Mouse (Mus musculus): Measurements from ENCODE around the gene Arsg. TPM values are rescaled to one million over a fixed set of nuclear protein-coding genes. Genes with fewer than 3 reads are reported as not detected.
A peak's percentile ranks its signal among the peaks of the same experiment; 100 is the strongest.

Arsg gene
- total RNA-seq, 2 experiments from 2014 or later = 9.6 to 11.1 TPM

GRCm38 (mm10) chr11:109465068-109465467, 8.1 kb upstream of the Arsg start:
- intact Hi-C loops (cut with DNase I) = no loop called here

GRCm38 (mm10) chr11:109466987-109467386, 6.2 kb upstream of the Arsg start:
- intact Hi-C loops (cut with DNase I) = no loop called here
- DNase-seq (ENCODE audit: low spot score in 2 of 2) = no peak

More at GRCm38 (mm10) chr11:109465068-109465467, 8.1 kb upstream of the Arsg start:
- no peak for DNase-seq (ENCODE audit: low spot score in 2 of 2)

GRCm38 (mm10) chr11:109468133-109468532, 5.0 kb upstream of the Arsg start:
- no peak for DNase-seq (ENCODE audit: low spot score in 2 of 2)
- intact Hi-C loops (cut with DNase I) = no loop called here

GRCm38 (mm10) chr11:109470170-109470569, 3.0 kb upstream of the Arsg start:
- no peak for DNase-seq (ENCODE audit: low spot score in 2 of 2)
- intact Hi-C loops (cut with DNase I) = loop anchor here (5.0 kb wide), 2 partner anchors 108 to 182 kb away; partner anchors contain the start of gene Gna13

GRCm38 (mm10) chr11:109470921-109471861, 2.0 kb upstream of the Arsg start:
- no peak for DNase-seq (ENCODE audit: low spot score in 2 of 2)
- intact Hi-C loops (cut with DNase I) = loop anchor here (5.0 kb wide), 2 partner anchors 109 to 181 kb away; partner anchors contain the start of gene Gna13

- peak in 1 of 2 experiments; percentile 20 for DNase-seq (ENCODE audit: low spot score in 2 of 2)
These were observed 943 bp upstream of the Arsg start for GRCm38 (mm10) chr11:109472171-109472691.

GRCm38 (mm10) chr11:109472821-109473170, 378 bp upstream of the Arsg start:
- intact Hi-C loops (cut with DNase I) = loop anchor here (5.0 kb wide), 2 partner anchors 110 to 180 kb away; partner anchors contain the start of gene Gna13
- DNase-seq (ENCODE audit: low spot score in 2 of 2) = no peak

More at GRCm38 (mm10) chr11:109472171-109472691, 943 bp upstream of the Arsg start:
- intact Hi-C loops (cut with DNase I) = loop anchor here (5.0 kb wide), 2 partner anchors 110 to 180 kb away; partner anchors contain the start of gene Gna13

- DNase-seq (ENCODE audit: low spot score in 2 of 2) = no peak
- intact Hi-C loops (cut with DNase I) = loop anchor here (5.0 kb wide), 2 partner anchors 112 to 178 kb away; partner anchors contain the start of gene Gna13
These were observed 1.0 kb downstream of the Arsg start for GRCm38 (mm10) chr11:109474086-109474742.

- no peak for DNase-seq (ENCODE audit: low spot score in 2 of 2)
- intact Hi-C loops (cut with DNase I) = loop anchor here (5.0 kb wide), 2 partner anchors 113 to 177 kb away; partner anchors contain the start of gene Gna13
These were observed 1.7 kb downstream of the Arsg start for GRCm38 (mm10) chr11:109474836-109475235.

GRCm38 (mm10) chr11:109475717-109476116, 2.5 kb downstream of the Arsg start:
- no peak for DNase-seq (ENCODE audit: low spot score in 2 of 2)
- intact Hi-C loops (cut with DNase I) = no loop called here

GRCm38 (mm10) chr11:109476241-109476640, 3.1 kb downstream of the Arsg start:
- no peak for DNase-seq (ENCODE audit: low spot score in 2 of 2)
- intact Hi-C loops (cut with DNase I) = no loop called here

GRCm38 (mm10) chr11:109476653-109477052, 3.5 kb downstream of the Arsg start:
- intact Hi-C loops (cut with DNase I) = no loop called here
- DNase-seq (ENCODE audit: low spot score in 2 of 2) = no peak

- intact Hi-C loops (cut with DNase I) = no loop called here
- DNase-seq (ENCODE audit: low spot score in 2 of 2) = no peak
These were observed 4.6 kb downstream of the Arsg start for GRCm38 (mm10) chr11:109477606-109478380.

- intact Hi-C loops (cut with DNase I) = no loop called here
- no peak for DNase-seq (ENCODE audit: low spot score in 2 of 2)
These were observed 6.6 kb downstream of the Arsg start for GRCm38 (mm10) chr11:109479575-109480285.

- no peak for DNase-seq (ENCODE audit: low spot score in 2 of 2)
- intact Hi-C loops (cut with DNase I) = no loop called here
These were observed 7.3 kb downstream of the Arsg start for GRCm38 (mm10) chr11:109480440-109480839.

- intact Hi-C loops (cut with DNase I) = no loop called here
- peak; percentile 34 to 45 for DNase-seq (ENCODE audit: low spot score in 2 of 2)
These were observed 12.3 kb downstream of the Arsg start for GRCm38 (mm10) chr11:109485398-109486045.

GRCm38 (mm10) chr11:109487111-109487510, 13.9 kb downstream of the Arsg start:
- intact Hi-C loops (cut with DNase I) = no loop called here

GRCm38 (mm10) chr11:109487991-109488684, 15.0 kb downstream of the Arsg start:
- intact Hi-C loops (cut with DNase I) = no loop called here

More at GRCm38 (mm10) chr11:109487111-109487510, 13.9 kb downstream of the Arsg start:
- DNase-seq (ENCODE audit: low spot score in 2 of 2) = no peak

More at GRCm38 (mm10) chr11:109487991-109488684, 15.0 kb downstream of the Arsg start:
- no peak for DNase-seq (ENCODE audit: low spot score in 2 of 2)
